Mouse (Mus musculus) adrenal gland (tissue): ENCODE results near the gene Hunk.

Experiments used
- intact Hi-C: fragments of 180-260 bp; cut with DNase I; formaldehyde crosslinking; loops from one replicate; pipeline ENCODE4 v1.15.1; 2025

Hunk gene

GRCm38 (mm10) chr16:90435231-90435630, 49.4 kb downstream of the Hunk start:
- intact Hi-C loops: no loop called here

- intact Hi-C loops: no loop called here
Measured at GRCm38 (mm10) chr16:90437276-90437675, 51.5 kb downstream of the Hunk start.

GRCm38 (mm10) chr16:90439493-90439892, 53.7 kb downstream of the Hunk start:
- intact Hi-C loops: no loop called here

GRCm38 (mm10) chr16:90440654-90441053, 54.8 kb downstream of the Hunk start:
- intact Hi-C loops: no loop called here

GRCm38 (mm10) chr16:90442991-90443390, 57.2 kb downstream of the Hunk start:
- intact Hi-C loops: no loop called here

- intact Hi-C loops: no loop called here
Measured at GRCm38 (mm10) chr16:90453197-90453596, 67.4 kb downstream of the Hunk start.

- intact Hi-C loops: no loop called here
Measured at GRCm38 (mm10) chr16:90456495-90457125, 70.8 kb downstream of the Hunk start.

- intact Hi-C loops: no loop called here
Measured at GRCm38 (mm10) chr16:90458899-90459610, 73.2 kb downstream of the Hunk start.

- intact Hi-C loops: no loop called here
Measured at GRCm38 (mm10) chr16:90461304-90461905, 75.6 kb downstream of the Hunk start.

- intact Hi-C loops: no loop called here
Measured at GRCm38 (mm10) chr16:90462728-90463275, 77.0 kb downstream of the Hunk start.

- intact Hi-C loops: no loop called here
Measured at GRCm38 (mm10) chr16:90465154-90465553, 79.3 kb downstream of the Hunk start.

- intact Hi-C loops: no loop called here
Measured at GRCm38 (mm10) chr16:90468286-90468685, 82.5 kb downstream of the Hunk start.

GRCm38 (mm10) chr16:90475701-90476229, 90.0 kb downstream of the Hunk start:
- intact Hi-C loops: no loop called here

- intact Hi-C loops: no loop called here
Measured at GRCm38 (mm10) chr16:90481612-90482011, 95.8 kb downstream of the Hunk start.

GRCm38 (mm10) chr16:90483341-90483740, 97.5 kb downstream of the Hunk start:
- intact Hi-C loops: no loop called here

GRCm38 (mm10) chr16:90485125-90485524, 99.3 kb downstream of the Hunk start:
- intact Hi-C loops: no loop called here

- intact Hi-C loops: no loop called here
Measured at GRCm38 (mm10) chr16:90485599-90485998, 99.8 kb downstream of the Hunk start.

- intact Hi-C loops: no loop called here
Measured at GRCm38 (mm10) chr16:90490066-90490465, 104.3 kb downstream of the Hunk start.

- intact Hi-C loops: no loop called here
Measured at GRCm38 (mm10) chr16:90491898-90492499, 106.2 kb downstream of the Hunk start.

- intact Hi-C loops: no loop called here
Measured at GRCm38 (mm10) chr16:90496930-90497329, 111.1 kb downstream of the Hunk start.

- intact Hi-C loops: no loop called here
Measured at GRCm38 (mm10) chr16:90497749-90498464, 112.1 kb downstream of the Hunk start.
